Mouse (Mus musculus) stomach, postnatal 0 days (tissue): ENCODE measurements around the gene Prkag2. TPM values are rescaled to one million over a fixed set of nuclear protein-coding genes. Genes with fewer than 3 reads are reported as not detected.

Source experiments
- ATAC-seq: fragments of 200-750 bp; cut with Nextera tagmentation; 2 replicates; pipeline ENCODE4 v1.8.0; 2017; ENCODE audit not compliant: low FRiP score, low TSS enrichment
- DNase-seq: peaks from one replicate; pipeline ENCODE4 v3.0.0-alpha.2; 2016; ENCODE audit warnings: low spot score
- H3K27ac ChIP-seq: fragments of 300-500 bp; sonication (generic); replicated peaks from 2 replicates; pipeline ENCODE4 v1.5.1; 2014; ENCODE audit warnings: mild to moderate bottlenecking, control low read depth
- H3K27me3 ChIP-seq: fragments of 300-500 bp; sonication (generic); 2 replicates; pipeline ENCODE4 v1.6.1; 2014; ENCODE audit warnings: low read length; ENCODE audit not compliant: control insufficient read depth, insufficient read depth
- H3K36me3 ChIP-seq: fragments of 300-500 bp; sonication (generic); 2 replicates; pipeline ENCODE4 v1.6.1; 2014; ENCODE audit warnings: low read length, mixed read lengths; ENCODE audit not compliant: control insufficient read depth, insufficient read depth
- H3K4me1 ChIP-seq: fragments of 300-500 bp; sonication (generic); replicated peaks from 2 replicates; pipeline ENCODE4 v1.6.1; 2014; ENCODE audit warnings: antibody characterized with exemption; ENCODE audit not compliant: control insufficient read depth, insufficient read depth
- H3K4me2 ChIP-seq: fragments of 300-500 bp; sonication (generic); replicated peaks from 2 replicates; pipeline ENCODE4 v1.6.1; 2014; ENCODE audit warnings: low read depth, mild to moderate bottlenecking, control low read depth, moderate library complexity
- H3K4me3 ChIP-seq: fragments of 300-500 bp; sonication (generic); 2 replicates; pipeline ENCODE4 v1.5.1; 2014; ENCODE audit warnings: low read depth, low read length, control low read depth
- H3K9ac ChIP-seq: fragments of 300-500 bp; sonication (generic); 2 replicates; pipeline ENCODE4 v1.6.1; 2014; ENCODE audit warnings: mild to moderate bottlenecking, low read length, control low read depth, mixed read lengths
- H3K9me3 ChIP-seq: fragments of 300-500 bp; sonication (generic); 2 replicates; pipeline ENCODE4 v1.6.1; 2016; ENCODE audit warnings: low read length; ENCODE audit not compliant: control insufficient read depth
- CTCF ChIP-seq: IDR thresholded peaks from 2 replicates; pipeline ENCODE4 v1.5.1; 2016; ENCODE audit warnings: antibody characterized with exemption, low read depth, mild to moderate bottlenecking, moderate library complexity
- EP300 ChIP-seq: optimal IDR thresholded peaks from 2 replicates; pipeline ENCODE3; 2016; ENCODE audit warnings: antibody characterized with exemption
- WGBS: fragments of 180-500 bp; shearing (Covaris S2); extraction: QIAGEN DNeasy Blood & Tissue Kit; methylation state at CpG from one replicate; pipeline ENCODE4 v1.1.7; 2014; 5-methylcytosine and 5-hydroxymethylcytosine counted together
- polyA plus RNA-seq: library from polyadenylated mRNA; unstranded; fragments of >200 nt; fragmentation: Nextera tagmentation; extraction: Ambion mirVana; gene quantifications from 2 replicates; pipeline ENCODE4 v1.2.1, GENCODE M21; 2015

The Prkag2 gene
- polyA plus RNA-seq, 1 experiment from 2014 or later, result 33.9 TPM

DNA sequence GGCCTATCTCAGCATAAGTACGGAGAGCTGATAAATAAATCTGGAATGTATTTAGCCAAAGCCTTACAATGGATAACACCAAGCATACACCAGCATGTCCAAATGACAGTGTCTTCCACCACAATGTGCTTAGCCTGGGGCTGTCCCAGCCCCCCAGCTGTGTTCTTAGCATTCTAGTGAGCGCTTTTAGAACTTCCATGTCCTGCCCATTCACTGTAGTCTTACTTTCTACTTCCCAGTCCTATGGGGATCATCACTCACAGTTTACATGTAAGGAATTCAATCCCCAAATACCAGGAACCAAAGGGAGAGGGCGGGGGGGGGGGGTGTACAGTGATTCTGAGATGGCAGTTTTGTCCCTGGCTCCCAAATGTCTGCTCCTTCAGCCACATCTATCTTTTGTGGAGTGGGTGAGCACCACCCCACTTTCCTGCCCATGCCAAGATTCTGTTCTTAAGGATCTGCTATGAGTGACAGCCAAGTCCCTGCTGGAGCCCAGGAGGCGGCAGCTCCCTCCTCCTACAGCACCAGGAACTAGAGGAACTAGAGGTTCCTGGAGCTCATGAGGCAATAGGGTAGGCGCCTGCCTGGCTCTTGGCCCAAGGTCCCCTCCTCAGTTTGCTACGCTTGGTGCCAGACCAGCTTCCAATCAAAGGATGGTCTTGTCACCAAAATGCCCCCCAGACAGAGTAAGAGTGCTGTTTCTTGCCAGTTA lies 11.0 kb downstream of the Prkag2 start:
- DNase-seq, result no peak
- WGBS, result 81% methylated on average over 6 of the region's 6 CpGs

DNA sequence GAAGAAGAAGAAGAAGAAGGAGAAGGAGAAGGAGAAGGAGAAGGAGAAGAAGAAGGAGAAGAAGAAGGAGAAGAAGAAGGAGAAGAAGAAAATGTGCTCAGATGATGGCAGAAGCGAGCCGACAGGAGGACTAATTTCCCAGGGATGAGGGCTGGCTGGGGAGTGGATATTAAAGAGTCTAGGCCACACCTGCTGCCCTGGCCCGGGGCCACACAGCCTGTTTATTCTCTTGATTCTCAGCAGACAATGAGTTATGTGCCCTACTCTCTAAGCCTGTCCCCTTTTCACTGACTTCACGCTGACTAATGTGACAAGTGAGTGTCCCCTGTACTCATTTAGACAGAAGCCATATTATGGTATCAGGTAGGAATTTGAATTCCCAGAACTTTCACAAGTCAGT lies 11.8 kb downstream of the Prkag2 start:
- H3K4me1 ChIP-seq, result 0 out of 2 replicates have a peak, but pooled peaks cover 2% of the 10 kb centered on the region
- ATAC-seq, result no peak
- no peaks in the 10 kb centered on the region for H3K27me3 ChIP-seq
- H3K9ac ChIP-seq, result no peak overlapping the region
- H3K36me3 ChIP-seq, result no peaks in the 10 kb centered on the region
- H3K4me3 ChIP-seq, result no peak overlapping the region
- no peak overlapping the region for H3K27ac ChIP-seq
- no peak overlapping the region for H3K4me2 ChIP-seq
- DNase-seq, result no peak
- TF ChIP-seq CTCF (no peak), EP300 (no peak)
- H3K9me3 ChIP-seq, result no peaks in the 10 kb centered on the region
- 46% methylated on average over 4 of the region's 4 CpGs for WGBS

More for the DNA sequence above, 11.0 kb downstream of the Prkag2 start:
- H3K4me1 ChIP-seq, result 0 out of 2 replicates have a peak, but pooled peaks cover 2% of the 10 kb centered on the region
- H3K4me3 ChIP-seq, result no peak overlapping the region
- no peaks in the 10 kb centered on the region for H3K36me3 ChIP-seq
- H3K27ac ChIP-seq, result no peak overlapping the region
- H3K9ac ChIP-seq, result no peak overlapping the region
- ATAC-seq, result no peak
- TF ChIP-seq CTCF (no peak), EP300 (no peak)
- H3K27me3 ChIP-seq, result no peaks in the 10 kb centered on the region
- no peaks in the 10 kb centered on the region for H3K9me3 ChIP-seq
- no peak overlapping the region for H3K4me2 ChIP-seq

DNA sequence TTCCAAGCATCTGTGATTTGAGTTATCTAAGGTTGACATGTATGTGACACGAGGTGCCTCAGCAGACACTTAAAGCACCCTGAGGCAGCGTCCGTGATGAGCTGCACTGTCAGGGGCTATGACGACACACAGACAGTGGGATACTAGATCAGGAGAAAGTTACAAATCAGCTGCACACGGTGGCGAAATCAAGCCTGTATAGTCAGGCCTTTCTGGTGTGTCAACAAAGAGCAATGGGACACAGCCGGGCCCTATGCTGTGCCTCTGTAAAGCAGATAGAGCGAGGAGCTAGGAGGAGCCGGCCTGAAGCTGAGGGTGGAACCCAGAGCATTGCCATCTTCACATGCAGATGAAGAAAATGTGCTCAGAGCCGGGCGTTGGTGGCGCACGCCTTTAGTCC lies 12.3 kb downstream of the Prkag2 start:
- Histone ChIP-seq H3K36me3 (no peaks in the 10 kb centered on the region), H3K9me3 (no peaks in the 10 kb centered on the region), H3K27me3 (no peaks in the 10 kb centered on the region), H3K4me1 (0 out of 2 replicates have a peak, but pooled peaks cover 2% of the 10 kb centered on the region), H3K4me3 (no peak overlapping the region), H3K4me2 (no peak overlapping the region), H3K27ac (no peak overlapping the region), H3K9ac (no peak overlapping the region)
- 71% methylated on average over 13 of the region's 13 CpGs for WGBS
- ATAC-seq, result no peak
- no peak for DNase-seq
- TF ChIP-seq CTCF (no peak), EP300 (no peak)

DNA sequence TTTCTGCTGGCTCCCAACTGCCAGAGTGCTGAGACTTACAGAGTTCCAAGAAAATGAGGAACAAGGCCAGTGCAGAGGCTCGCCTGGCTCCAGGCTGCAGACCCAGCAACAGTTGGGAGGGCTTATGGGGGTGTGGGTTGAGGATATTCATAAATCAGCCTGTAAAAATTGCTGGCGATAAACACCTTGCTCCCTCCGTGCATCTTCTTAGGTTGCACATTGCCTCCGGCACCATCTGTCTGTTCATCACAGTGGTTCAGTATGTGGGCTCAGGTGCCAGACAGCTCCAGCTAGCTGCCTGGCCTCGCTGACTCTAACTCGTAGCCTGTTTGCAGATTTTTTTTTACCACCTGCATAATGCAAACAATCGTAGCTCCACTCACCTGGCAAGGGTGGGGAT lies 13.4 kb downstream of the Prkag2 start:
- Histone ChIP-seq H3K9me3 (no peaks in the 10 kb centered on the region), H3K9ac (no peak overlapping the region), H3K27me3 (no peaks in the 10 kb centered on the region), H3K4me1 (0 out of 2 replicates have a peak, but pooled peaks cover 2% of the 10 kb centered on the region), H3K36me3 (no peaks in the 10 kb centered on the region), H3K4me3 (no peak overlapping the region), H3K4me2 (no peak overlapping the region), H3K27ac (peak overlapping the region; percentile 24; the same call in 1 of the 2 replicates)
- DNase-seq, result no peak
- 55% methylated on average over 7 of the region's 7 CpGs for WGBS
- no peak for ATAC-seq
- TF ChIP-seq EP300, result no peak
- TF ChIP-seq CTCF, result no peak

DNA sequence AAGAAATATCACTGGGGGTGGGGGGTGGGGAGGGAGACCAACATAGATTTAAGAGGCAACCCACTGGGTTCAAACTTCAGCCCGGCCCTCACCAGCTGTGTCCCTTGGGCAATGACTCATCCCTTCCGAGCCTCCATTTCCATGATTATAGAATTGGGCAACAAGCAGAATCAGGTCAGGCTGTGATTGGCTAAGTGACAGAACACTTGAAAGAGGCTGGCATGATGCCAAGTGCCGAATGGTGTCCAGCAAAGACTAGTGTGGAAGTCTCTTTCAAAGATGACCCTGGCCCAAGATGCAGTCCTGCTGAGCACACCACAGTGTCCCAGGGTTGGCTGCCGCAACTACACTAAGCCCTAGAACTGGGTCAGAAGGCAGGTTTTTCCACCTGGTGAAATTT lies 14.2 kb downstream of the Prkag2 start:
- TF ChIP-seq CTCF, result no peak
- Histone ChIP-seq H3K27ac (peak overlapping the region; percentile 24; the same call in 1 of the 2 replicates), H3K4me1 (0 out of 2 replicates have a peak, but pooled peaks cover 2% of the 10 kb centered on the region), H3K36me3 (no peaks in the 10 kb centered on the region), H3K9ac (no peak overlapping the region), H3K4me2 (no peak overlapping the region), H3K9me3 (no peaks in the 10 kb centered on the region), H3K4me3 (no peak overlapping the region), H3K27me3 (no peaks in the 10 kb centered on the region)
- WGBS, result 31% methylated on average over 4 of the region's 4 CpGs
- ATAC-seq (no peak), DNase-seq (no peak)

DNA sequence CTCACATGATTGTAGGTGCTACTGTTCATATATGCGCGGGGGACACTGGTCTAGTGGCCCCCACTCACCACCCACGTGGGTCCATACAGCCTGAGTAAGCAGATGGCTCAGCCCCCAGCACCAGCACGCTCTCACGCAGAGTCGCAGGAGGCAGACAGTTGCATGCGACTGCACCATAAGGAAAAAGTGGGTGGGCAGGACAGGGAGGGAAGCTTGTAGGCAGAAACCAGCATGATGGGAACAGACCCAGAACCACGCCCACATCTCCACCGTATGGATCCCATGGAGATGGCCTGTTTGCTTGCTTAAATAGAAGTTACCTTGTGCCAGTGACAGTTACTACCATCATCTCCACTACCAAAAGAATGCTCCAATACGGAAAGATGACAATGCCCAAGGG lies 15.3 kb downstream of the Prkag2 start:
- Histone ChIP-seq H3K4me1 (0 out of 2 replicates have a peak, but pooled peaks cover 2% of the 10 kb centered on the region), H3K27me3 (no peaks in the 10 kb centered on the region), H3K4me3 (no peak overlapping the region), H3K4me2 (no peak overlapping the region), H3K27ac (no peak overlapping the region), H3K9ac (no peak overlapping the region), H3K36me3 (no peaks in the 10 kb centered on the region), H3K9me3 (no peaks in the 10 kb centered on the region)
- DNase-seq (no peak), ATAC-seq (no peak)
- WGBS, result 91% methylated on average over 10 of the region's 10 CpGs
- TF ChIP-seq CTCF (no peak), EP300 (no peak)
